Mouse (Mus musculus): ENCODE results near the gene Nlrp3. TPM values are rescaled to one million over a fixed set of nuclear protein-coding genes. Genes with fewer than 3 reads are reported as not detected.
"Not testable (repeated sequence)": the region's sequence is repeated elsewhere in the genome, so short reads cannot be mapped to it uniquely, and the experiment has no call there.

Nlrp3 gene
- total RNA-seq, 2 experiments from 2014 or later = 0.19 to 0.64 TPM

DNA sequence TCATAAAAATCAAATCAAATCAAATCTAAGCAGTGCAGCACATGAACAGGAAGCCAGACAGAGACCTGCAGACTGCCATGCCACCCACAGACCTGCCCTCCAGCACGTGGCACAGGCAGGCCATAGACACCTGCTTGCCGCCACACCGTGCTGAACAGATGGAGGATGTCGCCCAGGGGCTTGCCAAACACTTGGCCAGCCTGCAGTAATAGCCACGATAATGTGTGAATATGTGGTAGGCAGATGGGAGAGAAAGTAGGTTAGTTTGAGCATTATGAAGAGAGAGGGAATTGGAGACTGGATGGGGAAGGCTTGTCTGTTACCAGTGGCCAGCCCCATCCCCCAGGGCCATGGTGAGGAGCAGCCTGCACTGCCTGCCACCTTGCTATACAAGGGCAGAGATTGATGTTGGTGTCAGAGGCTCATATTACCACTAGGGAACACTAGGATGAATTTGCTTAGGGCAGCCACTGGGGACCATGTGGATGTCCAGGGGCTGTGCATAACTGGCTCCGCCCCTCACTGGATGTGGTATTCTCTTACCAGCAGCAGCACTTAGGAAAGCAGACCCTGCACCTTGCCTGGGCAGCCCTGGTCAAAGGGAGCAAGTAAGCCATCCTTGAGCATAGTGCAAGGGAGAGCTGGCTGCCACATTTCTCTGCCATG lies 10.4 kb upstream of the Nlrp3 start:
- intact Hi-C loops (cut with DNase I) = no loop called here
- no peak for DNase-seq

DNA sequence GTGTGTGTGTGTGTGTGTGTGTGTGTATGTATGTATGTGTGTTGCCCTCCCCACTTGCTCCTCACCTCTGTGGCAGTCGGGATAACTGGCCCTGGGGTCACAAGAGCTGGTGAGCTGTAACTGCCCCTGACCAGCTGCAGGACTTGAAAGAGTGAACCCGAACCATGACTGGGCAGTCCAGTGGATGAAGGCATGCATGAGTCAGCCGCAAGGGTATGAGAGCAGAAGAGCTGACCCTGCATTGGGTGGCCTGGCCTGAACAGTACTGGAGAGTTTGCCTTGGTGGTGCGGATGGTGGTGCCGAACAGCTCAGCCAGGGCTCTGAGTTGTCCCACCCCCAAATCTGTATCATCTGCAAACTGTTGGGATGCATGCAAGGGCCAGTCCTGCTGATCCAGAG lies 9.8 kb upstream of the Nlrp3 start:
- no peak for DNase-seq
- intact Hi-C loops (cut with DNase I) = no loop called here

DNA sequence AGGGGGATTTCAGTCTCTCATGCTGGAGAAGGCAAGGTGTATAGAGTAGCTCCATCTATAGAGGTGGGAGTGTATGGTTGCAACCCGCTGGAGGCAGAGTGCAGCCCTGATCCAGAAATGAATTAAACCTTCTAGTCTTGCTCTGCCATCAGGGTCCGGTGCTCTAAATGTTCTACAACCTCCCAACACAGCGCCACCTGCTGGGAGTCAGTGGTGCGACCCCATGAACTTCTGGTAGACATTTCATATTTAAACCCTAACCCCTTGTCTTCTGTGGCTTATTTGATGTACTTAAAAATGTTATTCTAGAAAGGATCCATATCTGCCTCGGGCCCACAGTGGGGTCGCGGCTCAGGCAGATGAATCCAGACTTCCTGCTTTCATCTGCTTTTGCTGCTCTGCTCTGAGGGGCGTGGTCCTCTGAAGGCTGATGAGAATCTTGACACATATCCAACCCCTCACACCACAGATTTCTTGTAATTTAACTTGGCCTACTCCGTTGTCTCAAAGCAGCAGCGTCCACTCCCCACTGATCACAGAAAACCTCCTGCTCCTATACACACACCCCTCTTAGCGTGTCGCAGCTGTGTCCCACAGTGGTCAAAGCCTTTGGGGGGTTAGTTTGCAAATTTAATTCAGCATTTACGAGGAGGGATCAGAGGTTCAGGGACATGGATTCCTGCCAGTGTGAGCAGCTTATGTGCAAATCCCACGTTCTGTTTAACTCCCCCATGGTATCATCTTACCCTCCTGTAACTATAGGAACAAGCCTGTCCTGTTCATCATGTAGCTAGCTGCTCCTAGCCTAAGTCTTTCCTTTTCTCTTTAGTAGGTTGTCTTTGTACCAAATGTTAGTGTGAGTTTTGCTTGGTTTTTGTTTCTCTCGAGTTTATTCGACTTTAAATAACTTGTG lies 3.9 kb upstream of the Nlrp3 start:
- DNase-seq = peak in 1 of 2 experiments; percentile 30

DNA sequence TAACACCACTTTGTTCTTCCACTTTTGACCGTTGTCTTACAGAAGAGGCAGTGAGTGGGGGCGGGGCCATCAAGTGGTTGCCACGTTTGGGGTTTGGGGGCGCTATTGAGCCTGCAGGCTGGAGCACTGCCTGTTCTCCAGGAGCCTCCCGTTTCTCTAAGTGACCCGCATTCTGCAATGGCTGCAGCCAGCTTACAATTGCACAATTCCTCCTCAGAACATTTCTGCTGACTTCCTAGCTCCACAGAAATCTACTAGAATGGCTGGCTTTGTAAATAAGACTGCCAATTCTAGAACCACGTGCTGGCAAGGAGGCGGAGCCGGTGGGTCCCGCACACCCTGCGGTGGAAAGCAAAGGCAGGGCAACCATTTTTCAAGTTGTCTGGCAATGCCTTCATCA lies 3.0 kb upstream of the Nlrp3 start:
- DNase-seq = peak; percentile 48 to 53
- intact Hi-C loops (cut with DNase I) = no loop called here

More for the DNA sequence above, 3.9 kb upstream of the Nlrp3 start:
- intact Hi-C loops (cut with DNase I) = no loop called here

DNA sequence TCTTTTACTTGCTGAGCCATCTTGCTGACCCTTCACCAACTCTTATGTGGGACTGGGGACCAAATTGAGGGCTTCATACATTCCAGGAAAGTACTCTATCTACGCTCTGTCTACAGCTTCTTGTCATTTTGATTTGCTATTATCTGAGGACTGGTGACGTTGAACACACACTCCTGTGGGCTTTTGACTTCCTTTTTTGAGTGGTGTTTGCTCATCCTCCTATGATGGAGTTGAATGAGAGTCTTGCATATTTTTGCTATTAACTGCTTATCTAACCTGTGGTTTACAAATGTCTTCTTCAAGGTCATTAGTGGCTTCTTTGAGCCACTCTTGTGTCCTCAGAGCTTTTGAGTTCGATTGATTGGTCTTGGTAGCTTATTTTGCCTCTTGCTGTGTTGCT lies 1.2 kb upstream of the Nlrp3 start:
- intact Hi-C loops (cut with DNase I) = no loop called here
- DNase-seq = no peak

DNA sequence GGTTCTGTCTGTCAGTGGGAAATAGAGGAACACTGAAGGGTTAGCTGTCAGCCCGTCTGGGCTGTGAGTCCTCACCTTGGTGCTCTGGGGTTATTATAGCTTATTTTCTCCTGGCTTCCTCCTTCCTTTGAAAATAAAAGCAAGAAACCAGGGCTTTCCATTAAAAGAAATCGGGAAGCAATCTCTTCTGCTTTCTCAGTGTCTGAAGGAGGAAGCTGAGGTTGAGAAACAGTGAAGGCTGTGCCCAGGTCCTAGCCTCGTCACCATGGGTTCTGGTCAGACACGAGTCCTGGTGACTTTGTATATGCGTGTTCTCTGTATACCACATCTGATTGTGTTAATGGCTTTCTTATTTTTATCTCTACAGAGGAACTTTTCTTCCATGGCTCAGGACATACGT lies 1.1 kb downstream of the Nlrp3 start:
- no peak for DNase-seq
- intact Hi-C loops (cut with DNase I) = no loop called here

DNA sequence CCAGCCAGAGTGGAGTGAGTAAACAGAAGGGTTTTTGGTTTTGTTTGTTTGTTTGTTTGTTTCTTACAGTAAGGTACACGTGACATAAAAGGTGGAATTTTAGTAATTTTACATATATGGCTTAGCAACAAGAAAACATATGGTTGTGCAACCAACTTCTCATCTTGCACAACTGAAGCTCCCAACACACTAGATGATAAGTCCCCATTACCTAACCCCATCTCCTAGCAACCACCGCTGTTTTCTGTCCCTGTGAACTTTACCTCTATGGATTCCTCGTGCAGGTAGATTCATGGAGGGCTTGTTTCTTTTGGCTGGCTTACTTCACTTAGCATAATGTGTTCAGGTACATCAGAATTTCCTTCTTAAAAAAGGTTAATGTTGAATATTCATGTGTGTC lies 2.0 kb downstream of the Nlrp3 start:
- no peak for DNase-seq
- intact Hi-C loops (cut with DNase I) = no loop called here

DNA sequence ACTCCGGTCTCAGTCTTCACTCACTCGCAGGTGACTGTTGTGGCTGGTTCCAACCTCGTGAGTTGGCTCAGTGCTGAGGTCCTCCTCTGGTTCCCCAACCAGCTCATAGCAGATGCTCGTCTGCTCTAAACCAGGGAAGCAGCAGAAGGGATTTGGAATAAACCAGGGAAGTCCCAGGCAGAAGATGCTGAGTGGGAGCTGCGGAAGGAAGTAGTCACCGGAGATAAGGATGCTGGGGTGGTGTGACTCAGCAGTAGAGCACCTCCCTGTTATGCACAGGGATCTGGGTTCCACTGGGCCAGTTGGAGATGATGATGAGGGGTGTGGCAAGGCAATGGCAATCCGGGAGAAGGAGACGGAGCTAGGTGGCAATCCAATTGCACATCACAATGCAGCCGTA lies 2.6 kb downstream of the Nlrp3 start:
- DNase-seq = no peak
- intact Hi-C loops (cut with DNase I) = no loop called here

DNA sequence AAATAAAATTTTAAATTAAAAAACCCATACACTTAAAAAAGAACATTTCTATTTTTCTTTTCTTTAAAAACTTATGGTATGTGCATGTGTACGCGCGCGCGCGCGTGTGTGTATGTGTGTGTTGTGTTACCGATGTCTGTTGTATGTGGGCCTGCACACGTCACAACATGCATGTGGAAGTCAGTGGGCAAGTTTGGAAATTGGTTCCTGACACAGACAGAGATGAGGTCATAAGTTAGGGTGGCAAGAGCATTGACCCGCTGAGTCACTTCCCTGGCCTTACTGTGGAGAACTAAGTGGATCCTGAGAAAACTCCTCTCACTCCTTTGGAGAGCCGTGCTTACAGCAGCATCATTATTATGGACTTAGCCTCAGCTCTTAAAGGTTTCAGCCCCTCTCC lies 12.8 kb downstream of the Nlrp3 start:
- intact Hi-C loops (cut with DNase I) = no loop called here
- no peak for DNase-seq

DNA sequence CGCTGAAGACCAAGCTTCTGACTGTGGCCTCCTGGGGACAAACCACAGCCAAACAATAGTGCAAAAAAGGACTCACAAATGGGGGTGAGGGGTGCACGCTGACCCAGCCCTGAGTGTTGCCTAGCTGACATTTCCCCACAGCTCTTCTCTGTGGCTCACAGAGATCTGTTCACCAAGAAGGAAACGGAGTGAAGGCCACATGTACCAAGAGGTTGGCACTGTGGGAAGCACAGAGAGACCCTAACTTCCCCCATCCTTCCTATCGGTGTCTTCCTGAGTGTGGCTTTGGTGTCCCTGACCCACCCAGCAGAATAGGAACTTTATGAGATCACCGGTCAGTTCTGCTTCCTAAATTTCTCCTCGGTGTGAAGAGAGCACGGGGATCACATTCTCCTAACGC lies 13.2 kb downstream of the Nlrp3 start:
- DNase-seq = no peak
- intact Hi-C loops (cut with DNase I) = no loop called here

DNA sequence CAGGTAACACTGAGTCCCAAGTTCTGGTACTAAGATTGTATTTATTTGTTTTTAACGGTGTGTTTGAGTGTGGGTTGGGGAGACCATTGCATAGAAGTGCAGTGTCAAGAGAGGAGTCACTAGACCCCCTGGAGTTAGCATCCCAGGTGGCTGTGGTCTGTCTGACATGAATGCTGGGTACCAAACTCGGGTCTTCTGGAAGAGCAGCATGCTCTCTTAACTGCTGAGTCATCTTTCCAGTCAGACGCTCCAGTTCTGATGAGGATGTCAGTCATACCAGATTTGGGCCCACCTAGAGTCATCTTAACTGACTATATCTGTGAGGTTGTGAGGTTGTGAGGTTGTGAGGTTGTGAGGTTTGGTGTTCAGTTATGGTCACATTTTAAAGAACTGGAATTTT lies 19.5 kb downstream of the Nlrp3 start:
- intact Hi-C loops (cut with DNase I) = no loop called here
- no peak for DNase-seq

DNA sequence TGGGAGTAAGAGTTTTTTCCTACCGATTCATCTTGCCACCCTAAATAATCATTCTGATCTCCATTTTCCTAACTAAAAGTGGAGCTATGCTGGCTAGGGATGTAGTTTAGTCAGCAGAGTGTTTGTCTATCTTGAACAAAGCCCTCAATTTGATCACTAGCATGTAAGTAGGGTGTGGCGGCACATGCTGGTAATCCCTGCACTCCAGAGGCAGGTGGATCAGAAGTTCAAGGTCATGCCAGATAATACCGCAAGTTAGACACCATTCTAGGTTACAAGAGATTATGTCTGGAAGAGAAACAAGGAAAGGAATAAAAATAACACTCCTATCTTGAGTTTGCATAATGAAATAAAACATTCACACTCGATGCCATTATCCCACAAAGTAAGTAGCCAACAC lies 21.0 kb downstream of the Nlrp3 start:
- no peak for DNase-seq

DNA sequence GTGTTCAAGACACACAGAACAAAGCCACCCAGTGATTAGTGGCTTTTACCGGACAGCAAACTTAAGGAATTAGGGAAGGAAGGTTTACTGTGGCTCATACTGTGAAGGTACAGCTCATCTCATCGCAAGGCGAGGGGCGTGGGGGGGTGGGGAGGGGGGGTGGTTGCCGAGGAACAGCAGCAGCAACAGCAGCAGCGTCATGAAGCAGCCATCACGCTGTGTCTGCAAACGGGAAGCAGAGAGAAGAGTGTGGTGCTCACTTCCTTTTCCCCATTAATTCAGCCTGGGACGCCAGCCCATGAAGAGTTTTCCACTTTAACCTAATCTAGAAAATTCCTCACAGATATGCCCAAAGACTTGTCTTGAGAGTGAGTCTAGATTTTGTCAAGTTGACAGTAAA lies 21.5 kb downstream of the Nlrp3 start:
- intact Hi-C loops (cut with DNase I) = no loop called here
- DNase-seq = no peak

More for the DNA sequence above, 21.0 kb downstream of the Nlrp3 start:
- intact Hi-C loops (cut with DNase I) = no loop called here

DNA sequence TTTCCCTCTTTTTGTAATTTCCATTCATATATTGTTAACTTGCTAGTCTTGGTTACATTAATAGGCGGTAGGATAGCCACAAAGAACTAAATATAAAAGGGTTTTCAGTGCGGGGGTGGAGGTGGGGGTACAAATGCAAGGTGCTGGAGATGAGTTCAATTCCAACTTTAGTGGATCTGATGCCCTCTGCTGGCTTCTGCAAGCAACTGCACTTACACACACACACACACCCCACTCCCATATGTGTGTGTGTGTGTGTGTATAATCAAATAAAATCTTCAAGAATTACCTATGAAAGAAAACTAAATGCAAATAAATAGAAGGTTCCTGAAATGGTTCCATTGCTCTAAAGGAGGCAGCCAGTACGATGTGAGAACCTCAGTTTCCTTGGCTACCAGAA lies 27.9 kb downstream of the Nlrp3 start:
- intact Hi-C loops (cut with DNase I) = loop anchor here (1.0 kb wide), 1 partner anchor 44 kb away; no protein-coding TSS in a partner anchor
- peak in 1 of 2 experiments; percentile 26 for DNase-seq

DNA sequence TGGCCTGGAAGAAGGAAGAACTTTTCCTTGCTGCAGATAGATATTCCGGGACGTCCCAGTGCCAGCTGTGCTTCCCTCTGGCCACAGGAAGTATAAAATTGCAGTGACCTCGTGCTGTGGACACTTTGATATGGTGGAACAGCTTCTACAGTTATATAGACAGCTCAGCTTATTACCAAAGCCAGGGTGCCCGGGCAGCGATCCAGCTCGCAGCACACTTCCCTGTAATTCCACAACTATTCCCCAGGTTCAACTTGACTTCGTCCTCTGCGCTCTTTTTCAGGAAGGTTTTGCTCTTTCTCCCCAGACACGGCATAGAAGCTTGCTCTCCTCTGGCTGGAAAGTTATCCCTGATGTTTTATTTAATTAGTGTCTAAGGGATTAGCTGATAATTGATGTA lies 34.4 kb downstream of the Nlrp3 start:
- intact Hi-C loops (cut with DNase I) = loop anchor here (10.0 kb wide), 1 partner anchor 271 kb away; the partner anchor contains the start of gene Wnt9a
- peak in 1 of 2 experiments; percentile 9 for DNase-seq

DNA sequence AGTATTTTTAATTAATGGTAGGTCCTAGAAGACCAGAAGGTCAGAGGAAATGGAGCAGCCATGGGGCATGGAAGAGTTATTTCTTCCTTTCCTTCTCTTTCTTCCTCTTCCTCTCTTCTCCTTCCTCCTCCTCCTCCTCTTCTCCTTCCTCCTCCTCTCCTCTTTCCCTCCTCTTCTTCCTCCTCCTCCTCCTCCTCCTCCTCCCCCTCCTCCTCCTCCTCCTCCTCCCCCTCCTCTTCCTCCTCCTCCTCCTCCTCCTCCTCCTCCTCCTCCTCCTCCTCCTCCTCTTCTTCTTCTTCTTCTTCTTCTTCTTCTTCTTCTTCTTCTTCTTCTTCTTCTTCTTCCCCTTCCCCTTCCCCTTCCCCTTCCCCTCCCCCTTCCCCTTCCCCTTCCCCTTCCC lies 34.8 kb downstream of the Nlrp3 start, which contains the start of gene Olfr222:
TSS of gene Olfr222 (minus strand) at position 101 of the 400 bp plus-strand sequence.
- intact Hi-C loops (cut with DNase I) = loop anchor here (10.0 kb wide), 1 partner anchor 271 kb away; the partner anchor contains the start of gene Wnt9a
- DNase-seq = not testable (repeated sequence)

DNA sequence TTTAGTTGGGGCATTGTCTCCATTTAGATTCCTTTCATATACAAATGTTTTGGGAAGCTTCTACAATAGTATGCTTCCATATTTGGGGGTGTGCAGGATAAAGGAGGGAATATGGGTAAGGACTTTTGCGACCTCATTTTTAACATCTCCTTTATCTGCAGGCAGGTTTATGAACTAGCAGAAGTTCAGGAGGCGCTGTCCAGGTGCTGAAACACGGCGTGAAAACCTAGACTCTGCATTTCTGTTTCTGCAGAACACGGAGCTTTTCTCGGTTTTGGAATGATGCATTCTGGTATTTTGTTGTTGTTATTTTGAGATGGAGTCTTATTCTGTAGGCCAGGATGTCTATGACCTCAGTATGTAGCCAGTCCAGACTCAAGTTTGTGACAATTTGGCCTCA lies 43.2 kb downstream of the Nlrp3 start:
- peak; percentile 25 to 53 for DNase-seq
- intact Hi-C loops (cut with DNase I) = no loop called here

DNA sequence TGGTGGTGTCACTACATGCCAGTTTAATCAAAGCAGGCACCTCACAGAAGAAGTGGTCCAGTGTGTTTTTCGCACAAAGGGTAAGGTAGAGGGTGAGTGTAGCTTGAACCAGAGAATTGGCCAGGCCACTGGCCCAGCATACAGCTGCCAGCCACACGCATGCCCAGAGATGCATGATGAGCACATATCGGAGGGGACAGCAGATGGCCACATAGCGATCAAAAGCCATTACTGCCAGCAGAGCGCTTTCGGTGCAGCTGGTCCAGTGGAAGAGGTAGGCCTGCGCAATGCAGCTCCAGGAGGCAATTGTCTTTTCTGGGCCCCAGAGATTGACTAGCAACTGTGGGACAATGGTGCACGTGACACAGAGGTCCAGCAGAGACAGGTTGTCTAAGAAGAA lies 48.1 kb downstream of the Nlrp3 start:
- DNase-seq = no peak
- intact Hi-C loops (cut with DNase I) = no loop called here

DNA sequence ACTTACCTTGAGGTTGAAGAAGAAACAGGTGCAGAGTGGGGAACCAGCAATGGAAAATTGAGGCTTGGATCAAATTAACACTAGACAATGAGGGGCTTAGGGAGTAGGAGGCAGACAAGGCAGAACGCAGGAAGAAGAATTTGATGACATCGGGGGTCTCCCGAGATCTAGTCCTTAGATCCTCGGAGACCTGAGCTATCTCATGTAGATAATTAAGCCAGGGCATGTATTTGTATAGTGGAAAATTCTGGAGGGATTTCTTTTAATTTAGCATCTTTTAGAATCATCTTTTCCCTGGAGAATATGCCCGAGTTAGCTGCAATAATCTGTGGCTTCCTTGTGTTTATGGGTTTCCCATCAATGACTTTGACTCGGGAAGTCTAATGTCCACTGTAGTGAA lies 51.8 kb downstream of the Nlrp3 start, which contains the start of gene Olfr223:
TSS of gene Olfr223 (minus strand) at position 101 of the 400 bp plus-strand sequence.
- no peak for DNase-seq
- intact Hi-C loops (cut with DNase I) = no loop called here

DNA sequence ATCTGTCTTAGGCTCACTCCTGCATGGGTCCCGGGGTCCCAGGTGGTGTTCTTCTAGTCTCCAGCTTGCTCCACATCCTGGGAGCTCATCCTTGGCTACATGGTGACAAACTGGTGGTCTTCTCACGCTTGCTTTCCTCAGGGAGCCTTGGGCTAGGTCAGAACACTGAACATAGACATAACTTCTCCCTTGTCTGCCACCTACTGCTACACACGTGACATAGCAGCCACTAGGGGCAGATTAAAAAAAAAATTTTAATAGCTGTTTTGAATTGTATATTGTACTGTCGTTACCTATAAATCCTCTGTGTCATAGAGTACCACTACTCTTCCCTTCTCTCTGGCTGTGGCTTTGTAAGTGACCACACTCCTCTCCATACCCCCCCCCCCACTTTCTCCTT lies 54.7 kb downstream of the Nlrp3 start:
- peak in 1 of 2 experiments; percentile 11 for DNase-seq

DNA sequence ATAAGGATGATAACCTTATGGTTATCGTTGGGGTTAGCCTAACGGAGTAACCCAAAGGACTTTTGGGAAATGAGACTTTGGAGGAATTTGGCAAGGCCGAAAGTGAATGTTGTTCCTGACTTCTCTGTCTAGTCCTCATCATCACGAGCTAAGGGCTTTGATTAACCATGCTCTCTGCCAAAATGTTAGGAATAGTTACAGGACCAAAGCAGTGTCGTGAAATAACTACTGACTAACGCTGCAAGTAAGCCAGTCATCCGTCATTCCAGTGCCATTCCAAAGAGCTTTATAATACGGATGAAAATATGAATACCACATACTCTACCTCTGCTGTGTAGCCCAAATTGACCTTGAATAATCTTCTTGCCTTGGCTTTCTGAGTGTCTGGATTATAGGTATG lies 55.6 kb downstream of the Nlrp3 start:
- intact Hi-C loops (cut with DNase I) = no loop called here
- no peak for DNase-seq

More for the DNA sequence above, 54.7 kb downstream of the Nlrp3 start:
- intact Hi-C loops (cut with DNase I) = no loop called here

DNA sequence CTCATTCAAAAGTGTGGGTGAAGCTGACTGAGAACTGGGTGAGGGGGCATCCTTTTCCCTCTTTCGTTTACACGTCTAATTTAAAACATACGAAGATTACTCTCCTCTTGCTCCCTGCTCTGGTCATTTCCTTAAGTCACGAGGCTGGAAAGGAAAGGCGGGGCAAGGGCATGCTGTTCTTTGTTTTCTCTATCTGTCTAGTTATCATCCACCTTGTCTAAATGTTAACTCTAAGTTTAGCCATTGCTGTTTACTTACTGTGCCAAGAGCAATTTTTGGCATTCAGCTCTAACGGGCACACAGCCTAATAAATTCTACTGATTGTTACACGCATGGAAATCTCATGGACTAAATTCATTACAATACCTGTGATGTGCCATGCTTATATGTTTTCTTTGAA lies 57.8 kb downstream of the Nlrp3 start:
- peak in 1 of 2 experiments; percentile 14 for DNase-seq
- intact Hi-C loops (cut with DNase I) = no loop called here

Data from heart, postnatal 10 days (tissue).